Mouse (Mus musculus): ENCODE measurements around the gene Tbce. TPM values are rescaled to one million over a fixed set of nuclear protein-coding genes. Genes with fewer than 3 reads are reported as not detected.

Gene Tbce
- polyA plus RNA-seq (2015; fragmentation: Nextera tagmentation; extraction: Ambion mirVana): 17.1 and 22.1 TPM in 2 replicates

DNA sequence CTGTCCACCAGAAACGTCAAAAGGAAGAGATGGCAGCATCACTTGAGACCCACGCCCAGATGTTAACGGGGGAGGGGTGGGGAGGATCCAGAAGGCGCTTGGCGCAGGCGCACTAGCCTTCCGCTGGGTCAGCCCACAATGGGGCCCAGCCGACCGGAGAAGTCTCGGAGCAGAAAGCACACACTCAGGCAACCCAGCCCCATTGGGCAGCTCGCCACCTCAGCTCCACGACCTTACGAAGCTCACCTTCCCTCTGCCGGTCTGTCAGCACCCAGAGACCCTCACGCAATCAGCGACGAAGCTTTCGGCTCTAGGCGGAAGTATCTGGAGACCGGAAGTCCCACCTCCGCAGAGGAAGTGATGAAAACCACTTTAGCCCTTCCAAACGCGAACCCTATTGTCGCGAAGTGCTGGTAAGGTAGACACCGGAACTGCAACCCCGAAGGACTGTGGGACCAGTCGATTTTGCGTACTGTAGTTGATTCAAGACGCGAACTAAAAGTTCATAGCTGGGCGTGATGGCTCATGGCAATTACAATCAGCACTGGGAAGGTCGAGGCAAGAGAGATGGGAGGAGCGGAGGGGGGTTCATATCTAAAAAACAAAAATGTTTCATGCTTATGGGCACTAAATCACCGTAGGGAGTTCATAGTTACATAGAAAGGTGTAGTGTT lies at the start of gene Tbce:
TSS of gene Tbce (minus strand) at position 347 of the 674 bp plus-strand sequence.
- Histone ChIP-seq H3K27me3 (ENCODE audit: insufficient read depth, low read length) (no peaks in the 10 kb centered on the region), H3K4me1 (ENCODE audit: insufficient read depth) (peaks cover 19% of the 10 kb centered on the region), H3K27ac (ENCODE audit: low read depth) (peak within 1 kb of the TSS; percentile 98), H3K36me3 (replicated peaks; ENCODE audit: insufficient read depth, low read length) (no peaks in the 10 kb centered on the region), H3K4me3 (ENCODE audit: low read depth, low read length) (peak within 1 kb of the TSS; percentile 94), H3K4me2 (ENCODE audit: low read depth, low read length) (peak within 1 kb of the TSS; percentile 90), H3K9ac (replicated peaks) (peak within 1 kb of the TSS; percentile 95), H3K9me3 (ENCODE audit: low read length) (no peaks in the 10 kb centered on the region)
- ATAC-seq (peak; percentile 97), DNase-seq (peak; percentile 91)
- TF ChIP-seq CTCF (IDR thresholded peaks at IDR 0.05; ENCODE audit: low read depth): 0 out of 2 replicates have a peak, but pooled peaks have one; percentile 26
- TF ChIP-seq EP300 (IDR thresholded peaks at IDR 0.05; ENCODE audit: low read depth): no peak
- whole genome bisulfite sequencing (ENCODE audit: insufficient replicate concordance): under 1% methylated on average over 33 of the region's 35 CpGs

DNA sequence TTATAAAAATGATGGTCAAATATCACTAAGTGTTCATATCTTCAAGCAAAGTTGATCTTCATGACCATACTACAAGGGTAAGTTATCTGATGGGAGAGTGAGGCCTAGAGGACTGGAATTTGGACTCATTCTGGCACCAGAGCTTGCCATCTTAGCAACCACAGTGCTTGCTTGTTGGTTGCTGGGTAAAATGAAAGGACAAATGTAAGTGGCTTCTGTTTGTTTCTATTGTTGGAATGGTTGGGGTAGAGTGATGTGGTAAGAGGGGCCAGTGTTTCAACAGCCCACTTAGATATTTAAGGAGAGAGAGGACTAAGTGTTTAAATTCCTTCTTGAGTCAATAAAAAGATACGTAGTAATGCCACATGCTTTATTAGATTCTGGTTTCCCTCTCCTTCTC lies 49.2 kb upstream of the Tbce start:
- Histone ChIP-seq H3K27me3 (ENCODE audit: insufficient read depth, low read length) (no peaks in the 10 kb centered on the region), H3K4me1 (ENCODE audit: insufficient read depth) (peaks cover 4% of the 10 kb centered on the region), H3K9ac (replicated peaks) (no peak overlapping the region), H3K36me3 (replicated peaks; ENCODE audit: insufficient read depth, low read length) (no peaks in the 10 kb centered on the region), H3K27ac (ENCODE audit: low read depth) (no peak overlapping the region), H3K9me3 (ENCODE audit: low read length) (no peaks in the 10 kb centered on the region), H3K4me3 (ENCODE audit: low read depth, low read length) (no peak overlapping the region), H3K4me2 (ENCODE audit: low read depth, low read length) (no peak overlapping the region)
- WGBS (ENCODE audit: insufficient replicate concordance): 72% methylated on average over 1 of the region's 1 CpGs
- TF ChIP-seq CTCF (IDR thresholded peaks at IDR 0.05; ENCODE audit: low read depth): no peak
- TF ChIP-seq EP300 (IDR thresholded peaks at IDR 0.05; ENCODE audit: low read depth): no peak
- DNase-seq (no peak), ATAC-seq (no peak)

DNA sequence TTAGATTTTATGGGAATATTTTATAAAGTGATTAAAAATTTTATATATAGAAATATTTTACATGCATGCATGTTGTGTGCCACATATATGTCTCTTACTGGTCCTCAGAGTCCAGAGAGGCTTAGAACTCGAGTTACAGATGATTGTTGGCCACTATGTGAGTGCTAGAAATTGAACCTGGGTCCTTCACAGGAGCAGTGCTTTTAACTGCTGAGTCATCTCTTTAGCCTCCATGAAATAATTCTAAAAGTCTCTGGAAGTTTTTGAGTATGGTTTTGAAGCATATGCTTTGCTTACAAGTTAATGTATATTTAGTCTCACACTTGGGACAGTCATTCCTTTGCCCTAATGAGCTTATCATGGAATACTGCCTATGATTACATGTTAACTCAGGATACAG lies 35.9 kb upstream of the Tbce start:
- H3K4me2 ChIP-seq (ENCODE audit: low read depth, low read length): no peak overlapping the region
- no peaks in the 10 kb centered on the region for H3K36me3 ChIP-seq (replicated peaks; ENCODE audit: insufficient read depth, low read length)
- no peaks in the 10 kb centered on the region for H3K27me3 ChIP-seq (ENCODE audit: insufficient read depth, low read length)
- H3K9ac ChIP-seq (replicated peaks): no peak overlapping the region
- H3K4me3 ChIP-seq (ENCODE audit: low read depth, low read length): no peak overlapping the region
- no peaks in the 10 kb centered on the region for H3K4me1 ChIP-seq (ENCODE audit: insufficient read depth)
- no peak overlapping the region for H3K27ac ChIP-seq (ENCODE audit: low read depth)
- DNase-seq (no peak), ATAC-seq (no peak)
- H3K9me3 ChIP-seq (ENCODE audit: low read length): no peaks in the 10 kb centered on the region
- TF ChIP-seq EP300 (IDR thresholded peaks at IDR 0.05; ENCODE audit: low read depth) (no peak), CTCF (IDR thresholded peaks at IDR 0.05; ENCODE audit: low read depth) (no peak)
- WGBS (ENCODE audit: insufficient replicate concordance): 71% methylated on average over 1 of the region's 1 CpGs

DNA sequence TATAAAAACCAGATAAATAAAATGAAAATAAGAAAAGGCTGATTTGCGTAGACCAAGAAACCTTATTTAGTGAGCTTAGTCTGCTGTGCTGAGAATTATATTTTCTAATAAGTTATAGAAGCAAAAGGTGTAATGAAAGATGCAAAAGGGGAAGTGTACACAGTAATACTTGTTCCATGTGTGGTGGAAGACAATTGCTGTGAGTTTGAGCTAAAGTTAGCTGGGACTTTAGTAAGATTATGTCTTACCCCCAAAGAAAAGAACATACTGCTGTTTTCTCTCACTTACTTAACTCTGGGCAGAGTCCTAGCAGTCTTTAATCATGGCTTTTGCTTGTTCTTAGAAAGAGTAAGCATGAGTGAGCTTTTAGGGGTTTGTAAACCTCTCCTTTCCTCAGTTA lies 34.9 kb upstream of the Tbce start:
- DNase-seq: no peak

DNA sequence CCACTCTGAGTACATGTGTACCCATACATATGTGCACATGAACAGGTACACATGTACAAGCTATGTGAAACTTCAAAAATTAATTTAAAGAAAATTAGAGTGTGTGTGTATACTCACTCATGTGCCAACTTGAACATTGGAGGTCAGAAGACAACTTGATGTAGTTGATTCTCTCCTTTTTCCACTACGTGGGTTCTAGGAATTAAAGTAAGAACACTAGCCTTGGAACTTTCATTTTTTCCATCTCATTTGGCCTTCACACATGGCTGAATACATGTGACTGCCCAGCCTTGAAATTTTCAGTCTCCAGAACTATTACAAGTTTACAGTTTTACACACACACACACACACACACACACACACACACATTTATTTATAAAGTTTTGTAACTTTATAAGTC lies 29.9 kb upstream of the Tbce start:
- Histone ChIP-seq H3K36me3 (replicated peaks; ENCODE audit: insufficient read depth, low read length) (no peaks in the 10 kb centered on the region; the same call in 1 of the 2 replicates), H3K9ac (replicated peaks) (no peak overlapping the region), H3K4me2 (ENCODE audit: low read depth, low read length) (no peak overlapping the region), H3K27ac (ENCODE audit: low read depth) (no peak overlapping the region), H3K9me3 (ENCODE audit: low read length) (no peaks in the 10 kb centered on the region), H3K27me3 (ENCODE audit: insufficient read depth, low read length) (no peaks in the 10 kb centered on the region), H3K4me3 (ENCODE audit: low read depth, low read length) (no peak overlapping the region), H3K4me1 (ENCODE audit: insufficient read depth) (no peaks in the 10 kb centered on the region)
- TF ChIP-seq CTCF (IDR thresholded peaks at IDR 0.05; ENCODE audit: low read depth): no peak
- TF ChIP-seq EP300 (IDR thresholded peaks at IDR 0.05; ENCODE audit: low read depth): no peak
- no peak for DNase-seq
- no peak for ATAC-seq
- WGBS (ENCODE audit: insufficient replicate concordance): 79% methylated on average over 1 of the region's 1 CpGs

More for the DNA sequence above, 34.9 kb upstream of the Tbce start:
- Histone ChIP-seq H3K9ac (replicated peaks) (no peak overlapping the region), H3K4me1 (ENCODE audit: insufficient read depth) (no peaks in the 10 kb centered on the region), H3K27ac (ENCODE audit: low read depth) (no peak overlapping the region), H3K9me3 (ENCODE audit: low read length) (no peaks in the 10 kb centered on the region), H3K36me3 (replicated peaks; ENCODE audit: insufficient read depth, low read length) (no peaks in the 10 kb centered on the region), H3K4me2 (ENCODE audit: low read depth, low read length) (no peak overlapping the region), H3K27me3 (ENCODE audit: insufficient read depth, low read length) (no peaks in the 10 kb centered on the region), H3K4me3 (ENCODE audit: low read depth, low read length) (no peak overlapping the region)
- WGBS (ENCODE audit: insufficient replicate concordance): 93% methylated on average over 1 of the region's 1 CpGs
- TF ChIP-seq CTCF (IDR thresholded peaks at IDR 0.05; ENCODE audit: low read depth): no peak
- TF ChIP-seq EP300 (IDR thresholded peaks at IDR 0.05; ENCODE audit: low read depth): no peak
- ATAC-seq: no peak

DNA sequence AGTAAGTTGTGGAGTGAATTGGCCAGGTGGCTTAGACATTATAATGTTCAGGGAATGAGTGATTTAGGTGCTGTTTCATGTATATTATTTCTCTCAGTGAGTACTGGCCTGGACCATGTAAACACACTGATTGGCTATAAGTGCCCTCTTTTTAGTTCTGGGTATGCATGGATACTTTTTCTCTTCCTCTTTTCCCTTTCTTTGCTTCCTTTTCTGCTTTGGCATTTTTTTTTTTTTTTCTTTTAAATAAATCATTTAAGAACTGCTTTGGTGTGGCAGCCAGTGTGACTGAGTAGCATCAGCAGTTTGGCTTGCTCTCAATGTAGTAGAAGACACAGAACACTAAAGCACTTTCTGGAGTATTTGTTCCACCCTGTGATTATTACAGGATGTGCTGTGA lies 28.6 kb upstream of the Tbce start:
- no peaks in the 10 kb centered on the region for H3K9me3 ChIP-seq (ENCODE audit: low read length)

More for the DNA sequence above, 28.6 kb upstream of the Tbce start:
- DNase-seq (no peak), ATAC-seq (no peak)
- H3K9ac ChIP-seq (replicated peaks): no peak overlapping the region
- H3K4me1 ChIP-seq (ENCODE audit: insufficient read depth): no peaks in the 10 kb centered on the region
- no peaks in the 10 kb centered on the region; the same call in 1 of the 2 replicates for H3K36me3 ChIP-seq (replicated peaks; ENCODE audit: insufficient read depth, low read length)
- TF ChIP-seq CTCF (IDR thresholded peaks at IDR 0.05; ENCODE audit: low read depth) (no peak), EP300 (IDR thresholded peaks at IDR 0.05; ENCODE audit: low read depth) (no peak)
- H3K4me3 ChIP-seq (ENCODE audit: low read depth, low read length): no peak overlapping the region
- H3K4me2 ChIP-seq (ENCODE audit: low read depth, low read length): no peak overlapping the region
- no peaks in the 10 kb centered on the region for H3K27me3 ChIP-seq (ENCODE audit: insufficient read depth, low read length)
- no peak overlapping the region for H3K27ac ChIP-seq (ENCODE audit: low read depth)
